Mouse (Mus musculus): Measurements from ENCODE around the gene Hist1h2af. TPM values are rescaled to one million over a fixed set of nuclear protein-coding genes. Genes with fewer than 3 reads are reported as not detected.
A peak's percentile ranks its signal among the peaks of the same experiment; 100 is the strongest.
"Not testable (repeated sequence)": the region's sequence is repeated elsewhere in the genome, so short reads cannot be mapped to it uniquely, and the experiment has no call there.

Hist1h2af gene
- total RNA-seq, 2 experiments from 2014 or later = 14.1 to 19.0 TPM

DNA sequence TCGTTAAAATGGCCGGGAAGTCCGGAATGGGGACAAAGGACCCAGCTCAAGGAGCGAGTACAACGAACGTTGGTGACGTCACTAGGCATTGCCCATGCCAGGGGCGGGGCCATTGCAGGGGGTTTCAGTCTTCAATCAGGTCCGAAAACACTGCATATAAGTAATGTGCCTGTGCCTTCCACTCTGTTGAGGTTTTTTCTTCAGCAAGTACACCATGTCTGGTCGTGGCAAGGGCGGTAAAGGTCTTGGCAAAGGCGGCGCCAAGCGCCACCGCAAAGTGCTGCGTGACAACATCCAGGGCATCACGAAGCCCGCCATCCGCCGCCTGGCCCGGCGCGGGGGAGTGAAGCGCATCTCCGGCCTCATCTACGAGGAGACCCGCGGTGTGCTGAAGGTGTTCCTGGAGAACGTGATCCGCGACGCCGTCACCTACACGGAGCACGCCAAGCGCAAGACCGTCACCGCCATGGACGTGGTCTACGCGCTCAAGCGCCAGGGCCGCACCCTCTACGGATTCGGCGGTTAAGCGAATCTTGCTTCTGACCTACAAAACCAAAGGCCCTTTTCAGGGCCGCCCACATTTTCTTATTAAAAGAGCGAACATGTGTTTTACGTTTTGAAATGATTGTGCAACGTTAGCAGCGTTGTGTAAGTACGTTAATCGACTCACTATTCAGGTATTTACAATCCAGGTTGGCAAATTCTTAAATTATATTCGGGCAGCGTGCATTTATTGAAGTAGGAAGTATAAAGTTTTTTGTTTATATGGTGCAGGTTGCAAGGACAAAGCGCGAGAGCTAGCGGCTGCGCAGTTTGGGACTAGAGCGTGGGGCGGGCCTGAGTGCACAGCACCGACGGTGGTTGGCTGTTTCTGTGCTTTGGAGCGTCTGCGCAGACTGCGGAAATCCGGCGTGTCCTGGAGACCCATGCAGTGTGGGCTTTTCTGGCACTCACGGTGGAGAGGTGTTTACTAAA is 2.5 kb upstream of the Hist1h2af start, which contains the start of gene Hist1h4h:
Hist1h4h (plus strand) TSS at position 150 of the 975 bp plus-strand sequence.
- DNase-seq = peak; percentile 93 to 96
- intact Hi-C loops (cut with DNase I) = loop anchor here (1.0 to 5.0 kb wide), 5 partner anchors 12 to 1489 kb away; partner anchors contain the start of genes Hist1h1t, Hist1h2ag, Hist1h2bj and Hist1h4c

DNA sequence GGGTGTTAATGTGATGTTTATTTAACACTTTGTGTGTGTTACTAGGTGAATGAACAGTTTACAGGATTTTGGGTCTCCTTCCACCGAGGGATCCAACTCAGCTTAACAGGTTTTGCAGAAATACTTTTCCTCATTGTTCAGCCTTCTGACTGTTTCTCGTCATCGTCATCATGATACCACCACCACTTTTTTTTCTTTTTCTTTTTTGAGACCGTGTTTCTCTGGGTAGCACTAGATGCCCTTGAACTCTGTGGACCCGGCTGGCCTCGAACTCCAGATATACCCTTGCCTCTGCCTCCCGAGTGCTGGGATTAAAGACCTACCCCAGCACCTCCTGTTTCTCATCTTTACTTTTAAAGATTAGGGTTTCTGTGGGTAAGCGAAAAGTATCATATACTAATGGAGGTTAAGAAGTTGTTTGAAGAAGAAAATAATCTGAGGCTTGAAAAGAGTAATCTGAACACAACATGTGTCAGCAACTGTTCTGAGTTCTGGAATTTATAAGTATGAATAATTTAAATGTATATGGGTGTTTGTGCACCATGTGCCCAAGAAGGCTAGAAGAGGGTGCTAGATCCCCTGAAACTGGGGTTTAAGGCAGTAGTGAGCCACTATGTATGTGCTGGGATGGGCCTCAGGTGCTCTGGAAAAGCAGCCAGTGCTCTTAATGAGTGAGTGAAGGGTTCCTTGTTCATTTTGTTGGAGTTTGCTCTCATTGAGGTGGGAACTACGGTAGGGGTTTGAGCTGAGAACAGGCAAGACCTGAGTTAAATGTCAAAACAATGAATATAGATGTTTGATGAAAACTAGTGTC is 1.2 kb upstream of the Hist1h2af start:
- no peak for DNase-seq
- intact Hi-C loops (cut with DNase I) = loop anchor here (5.0 kb wide), 4 partner anchors 50 to 1490 kb away; partner anchors contain the start of genes Hist1h1t, Hist1h2ag, Hist1h2bj and Hist1h4c

- DNase-seq = no peak
- intact Hi-C loops (cut with DNase I) = loop anchor here (5.0 kb wide), 4 partner anchors 48 to 1492 kb away; partner anchors contain the start of genes Hist1h1t, Hist1h2ag, Hist1h2bj and Hist1h4c
Measured at GRCm38 (mm10) chr13:23534368-23535131, 844 bp downstream of the Hist1h2af start.

- intact Hi-C loops (cut with DNase I) = not testable (repeated sequence)
Measured at GRCm38 (mm10) chr13:23535137-23536075, 1.7 kb downstream of the Hist1h2af start, which contains the start of gene Hist1h3g. Hist1h3g (plus strand) TSS chr13:23535422.

DNA sequence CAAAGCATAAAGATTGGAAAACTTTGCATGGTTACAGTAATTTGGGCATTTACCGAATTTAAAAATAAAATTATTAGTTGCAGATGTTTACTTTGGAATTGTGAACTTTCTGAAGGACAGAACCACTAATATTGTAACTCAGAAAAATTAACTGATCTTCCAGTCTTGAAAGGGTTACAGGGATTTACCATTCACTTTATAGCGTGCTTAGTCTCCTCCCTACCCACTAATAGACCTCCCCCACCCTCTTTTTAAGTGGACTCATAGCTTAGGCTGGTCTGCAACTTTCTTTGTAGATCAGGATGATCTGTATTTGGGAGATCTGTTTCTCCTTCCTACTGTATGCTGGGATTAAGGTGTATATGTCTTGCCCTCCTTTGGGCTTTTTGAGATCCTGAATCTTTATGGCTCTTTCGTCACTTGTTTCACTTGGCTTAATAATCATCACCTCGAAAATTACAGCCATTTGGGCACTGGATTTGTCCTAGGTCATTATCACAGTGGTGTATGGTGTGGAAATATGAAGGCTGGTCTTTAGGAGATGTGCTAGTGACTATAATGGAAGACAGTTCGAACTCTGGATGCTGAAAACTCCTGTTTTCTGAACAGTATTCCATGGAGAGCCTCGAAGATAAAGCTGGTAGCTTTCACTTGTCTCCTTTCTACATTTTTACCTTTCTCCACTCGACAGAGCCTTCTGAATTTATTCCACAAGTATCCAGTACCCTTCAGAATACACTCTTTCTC is 2.5 kb downstream of the Hist1h2af start:
- intact Hi-C loops (cut with DNase I) = no loop called here
- DNase-seq = no peak

More at GRCm38 (mm10) chr13:23535137-23536075, 1.7 kb downstream of the Hist1h2af start, which contains the start of gene Hist1h3g:
- DNase-seq = peak; percentile 82 to 84

DNA sequence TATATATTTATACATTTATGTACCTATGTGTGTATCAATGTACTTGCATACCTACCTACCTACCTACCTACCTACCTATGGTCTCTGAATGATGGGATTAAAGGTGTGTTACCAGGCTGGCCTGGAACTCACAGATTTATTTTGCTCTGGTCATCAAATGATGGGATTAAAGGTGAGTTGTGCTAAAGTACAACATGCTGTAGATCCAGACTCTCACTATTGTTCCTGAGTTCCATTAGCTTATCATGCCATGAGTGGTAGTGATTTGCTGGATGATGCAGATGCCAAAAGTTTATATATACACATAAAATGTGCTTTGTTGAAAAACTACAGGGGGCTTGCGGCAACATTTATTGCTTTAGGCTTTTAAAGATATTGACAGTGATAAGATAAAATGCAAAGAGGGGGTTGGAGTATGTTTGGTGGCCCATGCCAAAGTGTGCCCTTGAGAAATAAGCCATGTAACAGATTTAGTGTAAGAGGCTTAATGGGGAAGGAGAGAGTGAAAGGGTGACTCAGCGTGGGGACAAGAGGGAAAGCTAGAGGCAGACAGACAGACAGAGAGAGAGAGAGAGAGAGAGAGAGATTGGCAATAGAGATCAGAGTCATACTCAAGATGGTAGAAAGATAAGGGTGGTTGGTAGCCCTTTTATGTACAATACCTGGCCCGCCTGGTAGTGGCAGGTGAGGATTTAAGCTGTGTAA is 3.5 kb downstream of the Hist1h2af start:
- intact Hi-C loops (cut with DNase I) = no loop called here
- DNase-seq = no peak

GRCm38 (mm10) chr13:23538249-23538648 is 4.5 kb downstream of the Hist1h2af start:
- intact Hi-C loops (cut with DNase I) = no loop called here
- no peak for DNase-seq

DNA sequence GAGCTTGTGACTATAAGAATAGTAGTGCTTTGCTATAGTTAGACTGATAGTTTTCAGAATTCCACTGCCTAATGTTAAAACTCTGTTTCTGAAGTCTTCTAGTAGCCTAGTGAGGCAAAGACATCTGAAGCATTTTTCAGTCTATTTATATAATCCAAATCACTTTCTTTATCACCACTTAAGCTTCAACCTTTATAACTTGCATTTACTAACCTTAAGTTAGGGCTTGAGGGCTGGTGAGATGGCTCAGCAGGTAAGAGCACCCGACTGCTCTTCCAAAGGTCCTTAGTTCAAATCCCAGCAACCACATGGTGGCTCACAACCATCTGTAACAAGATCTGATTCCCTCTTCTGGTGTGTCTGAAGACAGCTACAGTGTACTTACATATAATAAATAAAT is 6.1 kb downstream of the Hist1h2af start:
- intact Hi-C loops (cut with DNase I); DNase-seq: not testable (repeated sequence)

- no peak for DNase-seq
- intact Hi-C loops (cut with DNase I) = no loop called here
Measured at GRCm38 (mm10) chr13:23541497-23541896, 7.8 kb downstream of the Hist1h2af start.

GRCm38 (mm10) chr13:23542225-23542980 is 8.7 kb downstream of the Hist1h2af start:
- intact Hi-C loops (cut with DNase I) = not testable (repeated sequence)

GRCm38 (mm10) chr13:23542999-23543607 is 9.4 kb downstream of the Hist1h2af start, which contains the start of gene Hist1h2bh:
Hist1h2bh (minus strand) TSS chr13:23543392.
- DNase-seq = peak; percentile 44 to 68
- intact Hi-C loops (cut with DNase I) = not testable (repeated sequence)

More at GRCm38 (mm10) chr13:23542225-23542980, 8.7 kb downstream of the Hist1h2af start:
- DNase-seq = not testable (repeated sequence)

DNA sequence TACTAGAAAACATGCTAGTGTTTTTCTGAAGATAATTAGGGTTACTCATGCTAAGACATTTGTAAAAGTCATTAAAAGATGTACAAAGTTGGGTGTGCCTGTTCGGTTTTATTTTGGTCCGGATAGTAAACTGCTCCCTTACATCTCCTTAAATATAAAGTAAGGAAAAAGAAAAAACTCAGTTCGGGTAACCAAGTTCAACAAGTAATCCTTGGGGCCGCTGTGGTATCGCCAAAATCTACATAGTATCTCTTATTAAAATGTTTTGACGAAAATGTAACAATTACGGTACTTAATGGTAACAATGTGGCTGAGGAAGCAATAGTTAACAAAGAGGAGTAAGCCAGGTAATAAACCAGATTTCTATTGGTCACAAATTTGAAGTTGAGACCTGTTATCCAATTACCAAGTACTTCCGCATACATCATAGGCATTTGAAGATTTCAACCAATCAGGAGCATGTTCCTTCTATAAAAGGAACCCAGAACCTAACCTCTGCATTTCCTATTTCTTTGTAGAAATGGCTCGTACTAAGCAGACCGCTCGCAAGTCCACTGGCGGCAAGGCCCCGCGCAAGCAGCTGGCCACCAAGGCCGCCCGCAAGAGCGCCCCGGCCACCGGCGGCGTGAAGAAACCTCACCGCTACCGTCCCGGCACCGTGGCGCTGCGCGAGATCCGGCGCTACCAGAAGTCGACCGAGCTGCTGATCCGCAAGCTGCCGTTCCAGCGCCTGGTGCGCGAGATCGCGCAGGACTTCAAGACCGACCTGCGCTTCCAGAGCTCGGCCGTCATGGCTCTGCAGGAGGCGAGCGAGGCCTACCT is 10.5 kb downstream of the Hist1h2af start, which contains the start of gene Hist1h3f:
Hist1h3f (plus strand) TSS at position 88 of the 822 bp plus-strand sequence.
- DNase-seq = peak; percentile 65 to 80
- intact Hi-C loops (cut with DNase I) = no loop called here

DNA sequence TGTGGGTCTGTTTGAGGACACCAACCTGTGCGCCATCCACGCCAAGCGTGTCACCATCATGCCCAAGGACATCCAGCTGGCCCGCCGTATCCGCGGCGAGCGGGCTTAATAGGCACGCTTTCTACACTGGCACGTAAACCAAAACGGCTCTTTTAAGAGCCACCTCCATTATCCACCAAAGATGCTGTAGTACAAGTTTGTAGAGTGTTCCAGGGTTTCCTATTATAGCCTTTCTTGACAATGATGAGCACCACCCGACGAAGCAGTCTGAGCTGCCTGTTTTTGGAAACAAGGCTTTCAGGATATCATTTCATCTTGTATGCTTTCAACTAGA is 11.0 kb downstream of the Hist1h2af start:
- intact Hi-C loops (cut with DNase I); DNase-seq: not testable (repeated sequence)

DNA sequence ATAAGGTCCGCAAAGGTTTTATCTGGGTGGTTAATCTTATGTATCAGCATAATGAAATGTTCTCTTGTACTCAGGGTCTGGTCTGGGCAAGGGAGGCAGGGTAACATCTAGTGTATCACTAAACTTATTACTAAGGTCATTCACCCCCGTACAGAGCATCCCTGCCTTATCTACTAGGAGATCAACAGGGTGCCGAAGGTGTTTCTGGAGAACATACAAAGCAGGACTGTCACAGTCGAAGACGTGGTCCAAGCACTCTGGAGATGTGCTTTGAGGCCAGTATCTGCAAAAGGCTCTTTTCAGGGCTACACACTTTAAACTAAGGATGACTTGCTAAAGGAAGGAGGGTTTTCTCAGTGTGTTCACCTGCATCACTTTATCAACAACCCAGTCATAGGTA is 13.0 kb downstream of the Hist1h2af start:
- DNase-seq = no peak
- intact Hi-C loops (cut with DNase I) = no loop called here

DNA sequence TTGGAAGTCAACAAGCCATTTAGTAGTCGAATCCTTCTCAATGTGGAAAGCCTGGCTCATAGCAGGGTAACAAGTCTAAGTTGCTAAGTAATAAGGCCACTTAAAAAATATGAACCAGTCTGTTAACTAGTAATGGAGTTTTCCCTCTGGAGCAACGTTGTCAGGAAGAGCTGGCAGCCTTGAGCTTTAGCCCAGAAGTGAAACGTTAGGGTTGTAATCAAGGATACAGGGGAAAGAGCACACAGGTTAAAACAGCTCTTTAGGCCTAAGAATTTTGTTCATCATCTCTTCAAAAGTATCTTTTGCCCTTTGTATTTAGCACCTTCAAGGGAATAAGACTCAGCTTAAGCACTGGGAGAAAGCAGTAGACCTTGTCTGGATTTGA is 17.0 kb downstream of the Hist1h2af start:
- no peak for DNase-seq
- intact Hi-C loops (cut with DNase I) = loop anchor here (2.0 kb wide), 1 partner anchor 18 kb away; no protein-coding TSS in a partner anchor

Data from heart, postnatal 36 days (tissue).